Mouse (Mus musculus): ENCODE results near the gene Cenpi. TPM values are rescaled to one million over a fixed set of nuclear protein-coding genes. Genes with fewer than 3 reads are reported as not detected.

Cenpi gene
- 24.4 and 30.9 TPM in 2 replicates for polyA plus RNA-seq (2015; fragmentation: Nextera tagmentation; extraction: Ambion mirVana)

DNA sequence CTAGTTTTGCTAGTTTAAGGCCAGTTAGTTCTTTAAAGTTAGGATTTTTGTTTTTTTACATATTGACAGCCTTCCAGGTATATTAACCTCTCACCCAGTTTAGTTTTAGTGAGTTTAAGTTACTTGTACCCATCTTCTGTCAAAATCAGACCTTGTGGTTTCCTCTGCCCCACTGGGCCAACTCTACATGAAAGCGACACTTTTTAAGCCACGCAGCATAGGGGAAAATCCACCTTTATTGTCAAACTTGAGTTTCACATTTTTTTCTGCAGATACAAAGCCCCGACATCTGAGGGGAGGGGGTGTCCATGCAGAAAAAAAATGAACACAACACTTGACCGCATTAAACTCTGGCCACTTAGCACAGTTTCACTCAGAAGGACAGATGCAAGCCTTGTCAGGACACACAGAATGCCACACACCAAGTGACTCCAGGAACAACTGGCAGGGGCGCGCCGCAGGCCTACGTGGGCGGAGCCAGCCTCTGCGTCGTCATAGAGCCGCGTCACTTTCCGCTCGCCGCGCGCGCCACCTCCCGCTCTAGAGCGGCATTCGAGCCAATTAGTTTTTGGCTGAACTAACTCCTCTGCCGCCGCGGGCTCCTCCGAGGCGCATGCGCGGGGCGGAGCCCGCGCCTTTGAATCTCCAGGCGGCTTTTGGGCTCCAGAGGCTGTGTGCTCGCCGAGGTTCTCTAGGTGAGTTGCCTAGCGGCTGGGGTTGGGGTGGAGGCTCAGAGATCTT, at the start of gene Cenpi:
Gene Cenpi (plus strand): TSS at position 551 of the 741 bp plus-strand sequence.
- peak; percentile 96 for ATAC-seq (ENCODE audit: low FRiP score, low TSS enrichment)
- Histone ChIP-seq H3K9me3 (ENCODE audit: low read length) (no peaks in the 10 kb centered on the region), H3K4me2 (replicated peaks; ENCODE audit: low read depth, low read length) (peak within 1 kb of the TSS; percentile 55), H3K36me3 (ENCODE audit: insufficient read depth, low read length) (no peaks in the 10 kb centered on the region), H3K4me1 (ENCODE audit: insufficient read depth, low read length) (peaks cover 3% of the 10 kb centered on the region; the same call in 1 of the 2 replicates), H3K27ac (ENCODE audit: low read length) (0 out of 2 replicates have a peak within 1 kb of the TSS, but pooled peaks have one; percentile 24), H3K4me3 (ENCODE audit: low read length) (peak within 1 kb of the TSS; percentile 54), H3K9ac (replicated peaks; ENCODE audit: low read length) (peak within 1 kb of the TSS; percentile 58), H3K27me3 (ENCODE audit: insufficient read depth, low read length) (no peaks in the 10 kb centered on the region; the same call in 1 of the 2 replicates)
- 23% methylated on average over 36 of the region's 36 CpGs for WGBS

DNA sequence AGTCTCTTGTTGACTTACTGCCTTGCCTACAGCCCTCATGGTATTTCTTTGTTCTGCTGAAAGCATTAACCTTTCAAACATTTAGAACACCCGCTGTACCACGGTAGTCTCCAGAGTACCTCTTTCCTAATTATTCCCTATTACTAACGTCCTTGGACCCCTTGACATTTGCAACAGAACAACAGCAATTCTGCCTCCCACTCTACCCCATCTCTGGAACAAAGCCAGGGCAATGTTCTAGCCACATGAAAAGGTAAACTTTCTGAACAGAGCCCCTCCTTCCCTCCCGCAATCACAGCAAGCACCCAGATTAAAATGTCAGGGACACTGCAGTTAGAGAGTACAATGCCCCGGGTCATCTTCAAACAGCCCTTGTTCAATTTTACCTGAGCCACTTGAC, 46.7 kb upstream of the Cenpi start:
- Histone ChIP-seq H3K4me3 (ENCODE audit: low read length) (no peak overlapping the region), H3K27me3 (ENCODE audit: insufficient read depth, low read length) (peaks cover 9% of the 10 kb centered on the region; the same call in 1 of the 2 replicates), H3K9me3 (ENCODE audit: low read length) (no peaks in the 10 kb centered on the region), H3K36me3 (ENCODE audit: insufficient read depth, low read length) (0 out of 2 replicates have a peak, but pooled peaks cover 13% of the 10 kb centered on the region), H3K9ac (replicated peaks; ENCODE audit: low read length) (no peak overlapping the region), H3K4me1 (ENCODE audit: insufficient read depth, low read length) (no peaks in the 10 kb centered on the region), H3K4me2 (replicated peaks; ENCODE audit: low read depth, low read length) (no peak overlapping the region), H3K27ac (ENCODE audit: low read length) (no peak overlapping the region)
- ATAC-seq (ENCODE audit: low FRiP score, low TSS enrichment) = no peak
- 68% methylated on average over 5 of the region's 5 CpGs for WGBS

DNA sequence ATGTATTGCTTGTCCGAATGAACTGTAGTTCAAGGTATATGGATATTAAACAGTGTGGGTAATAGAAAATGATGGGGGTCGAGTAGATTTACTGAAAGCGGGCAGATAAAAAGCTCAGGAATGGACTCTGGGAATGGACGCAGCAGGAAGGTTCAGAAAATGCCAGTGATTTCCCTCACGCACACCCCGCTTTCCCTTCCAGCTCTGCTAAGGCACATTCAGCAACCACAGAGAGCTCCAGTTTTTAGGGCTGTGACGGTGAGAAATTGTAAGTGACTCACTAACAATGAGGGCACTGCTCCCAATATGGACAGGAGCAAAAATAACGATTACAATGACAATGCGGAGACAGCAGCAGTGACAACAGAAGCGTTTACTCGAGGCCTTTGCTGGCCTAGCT, 45.8 kb upstream of the Cenpi start:
- no peaks in the 10 kb centered on the region for H3K9me3 ChIP-seq (ENCODE audit: low read length)
- H3K4me2 ChIP-seq (replicated peaks; ENCODE audit: low read depth, low read length) = no peak overlapping the region
- 0 out of 2 replicates have a peak, but pooled peaks cover 13% of the 10 kb centered on the region for H3K36me3 ChIP-seq (ENCODE audit: insufficient read depth, low read length)
- H3K4me1 ChIP-seq (ENCODE audit: insufficient read depth, low read length) = no peaks in the 10 kb centered on the region
- no peak overlapping the region for H3K4me3 ChIP-seq (ENCODE audit: low read length)
- peaks cover 9% of the 10 kb centered on the region; the same call in 1 of the 2 replicates for H3K27me3 ChIP-seq (ENCODE audit: insufficient read depth, low read length)
- no peak overlapping the region for H3K9ac ChIP-seq (replicated peaks; ENCODE audit: low read length)
- 78% methylated on average over 11 of the region's 11 CpGs for WGBS
- H3K27ac ChIP-seq (ENCODE audit: low read length) = no peak overlapping the region
- no peak for ATAC-seq (ENCODE audit: low FRiP score, low TSS enrichment)

DNA sequence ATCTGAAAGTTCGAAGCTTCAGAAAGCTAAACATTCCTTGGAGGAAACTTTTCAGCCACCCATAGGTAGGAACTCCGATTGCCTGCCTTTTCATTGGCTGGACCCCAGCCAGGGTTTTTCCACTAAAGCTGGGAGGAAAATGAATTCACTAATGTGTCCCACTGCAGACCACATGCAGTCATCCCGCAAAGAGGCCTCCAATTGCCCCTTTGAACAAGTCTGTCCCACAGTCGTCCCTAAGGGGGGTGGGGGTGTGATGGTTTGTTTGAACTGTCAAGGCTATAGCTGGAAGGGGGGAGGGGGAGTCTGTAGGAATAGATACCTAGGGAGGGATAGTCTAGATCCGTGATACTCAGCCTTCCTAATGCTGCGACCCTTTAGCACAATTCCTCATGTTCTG, 32.2 kb upstream of the Cenpi start:
- ATAC-seq (ENCODE audit: low FRiP score, low TSS enrichment) = peak; percentile 43; the same call in 1 of the 2 replicates
- 25% methylated on average over 6 of the region's 6 CpGs for WGBS

DNA sequence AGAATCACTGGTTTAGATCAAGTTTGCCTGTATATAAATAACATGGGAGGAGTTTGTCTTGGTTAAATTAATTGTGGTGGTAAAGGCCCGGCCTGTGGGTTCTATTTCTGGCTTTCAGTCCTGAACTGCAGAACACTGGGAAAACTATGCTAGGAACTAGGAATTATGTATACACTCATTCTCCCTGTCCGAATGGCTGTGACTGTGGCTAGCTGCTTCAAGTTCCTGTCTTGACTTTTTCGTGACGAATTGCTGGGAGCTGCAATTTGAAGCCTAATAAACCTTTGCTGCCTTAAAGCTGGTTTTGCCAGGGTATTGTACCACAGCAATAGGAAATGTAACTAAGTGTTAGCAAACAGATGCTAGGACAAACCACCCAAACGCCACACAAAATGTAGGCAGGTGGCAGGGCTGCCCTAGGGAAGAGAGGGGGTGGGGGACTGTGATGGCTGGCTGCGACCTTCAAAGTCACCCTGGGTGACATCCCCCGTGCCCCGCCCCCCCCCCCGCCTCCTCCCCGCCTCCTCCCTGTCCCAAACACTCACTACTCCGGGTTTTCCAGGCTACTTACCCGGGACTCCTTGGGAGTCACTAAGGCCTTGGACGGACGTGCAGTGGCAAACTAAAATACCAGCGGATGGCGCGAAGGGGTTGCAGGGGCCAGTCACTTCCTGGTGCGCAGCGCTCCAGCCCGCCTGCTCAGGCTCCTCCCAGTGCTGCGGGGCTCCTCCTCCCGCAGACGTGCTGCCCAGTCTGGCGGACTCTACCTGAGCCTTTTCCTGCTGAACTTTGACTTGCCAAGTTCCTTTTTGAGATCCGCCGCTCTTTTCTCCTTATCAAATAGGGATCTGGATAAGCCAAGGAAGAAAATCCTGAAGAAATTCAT, 31.4 kb upstream of the Cenpi start, which contains the start of gene Trmt2b:
Gene Trmt2b (minus strand): TSS at position 710 of the 886 bp plus-strand sequence.
- ATAC-seq (ENCODE audit: low FRiP score, low TSS enrichment) = peak; percentile 96
- Histone ChIP-seq H3K27me3 (ENCODE audit: insufficient read depth, low read length) (no peaks in the 10 kb centered on the region; the same call in 1 of the 2 replicates), H3K4me3 (ENCODE audit: low read length) (peak within 1 kb of the TSS; percentile 49), H3K36me3 (ENCODE audit: insufficient read depth, low read length) (no peaks in the 10 kb centered on the region), H3K4me1 (ENCODE audit: insufficient read depth, low read length) (0 out of 2 replicates have a peak, but pooled peaks cover 2% of the 10 kb centered on the region), H3K9ac (replicated peaks; ENCODE audit: low read length) (peak within 1 kb of the TSS; percentile 48), H3K27ac (ENCODE audit: low read length) (peak within 1 kb of the TSS; percentile 85), H3K4me2 (replicated peaks; ENCODE audit: low read depth, low read length) (peak within 1 kb of the TSS; percentile 51), H3K9me3 (ENCODE audit: low read length) (no peaks in the 10 kb centered on the region)
- WGBS = 19% methylated on average over 23 of the region's 26 CpGs

More for the DNA sequence above, 32.2 kb upstream of the Cenpi start:
- H3K4me3 ChIP-seq (ENCODE audit: low read length) = peak overlapping the region; percentile 49; the same call in 1 of the 2 replicates
- H3K36me3 ChIP-seq (ENCODE audit: insufficient read depth, low read length) = no peaks in the 10 kb centered on the region
- 0 out of 2 replicates have a peak, but pooled peaks cover 2% of the 10 kb centered on the region for H3K4me1 ChIP-seq (ENCODE audit: insufficient read depth, low read length)
- H3K27me3 ChIP-seq (ENCODE audit: insufficient read depth, low read length) = no peaks in the 10 kb centered on the region; the same call in 1 of the 2 replicates
- H3K4me2 ChIP-seq (replicated peaks; ENCODE audit: low read depth, low read length) = peak overlapping the region; percentile 51
- peak overlapping the region; percentile 85 for H3K27ac ChIP-seq (ENCODE audit: low read length)
- H3K9ac ChIP-seq (replicated peaks; ENCODE audit: low read length) = peak overlapping the region; percentile 38; the same call in 1 of the 2 replicates
- H3K9me3 ChIP-seq (ENCODE audit: low read length) = no peaks in the 10 kb centered on the region

DNA sequence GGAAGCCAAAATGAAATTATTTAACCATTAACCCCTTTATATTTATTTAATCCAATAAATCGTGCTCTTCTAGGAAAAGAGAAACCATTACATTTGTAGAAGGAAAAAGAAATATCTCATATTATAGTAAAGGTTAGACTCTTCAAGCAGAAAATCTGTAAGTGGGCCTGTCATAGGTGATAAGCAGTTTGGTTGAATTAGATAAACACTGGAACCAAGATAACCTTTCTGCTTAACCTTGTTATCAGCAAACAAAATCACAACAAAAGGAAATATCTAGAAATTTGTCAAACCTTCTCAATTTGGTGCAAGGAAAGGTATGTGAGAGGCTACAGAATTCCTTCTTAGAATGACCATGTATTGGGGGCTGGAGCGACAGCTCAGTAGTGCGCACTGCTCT, 27.4 kb upstream of the Cenpi start:
- 89% methylated on average over 3 of the region's 3 CpGs for WGBS
- no peaks in the 10 kb centered on the region; the same call in 1 of the 2 replicates for H3K27me3 ChIP-seq (ENCODE audit: insufficient read depth, low read length)
- no peak for ATAC-seq (ENCODE audit: low FRiP score, low TSS enrichment)
- no peak overlapping the region for H3K27ac ChIP-seq (ENCODE audit: low read length)
- H3K4me2 ChIP-seq (replicated peaks; ENCODE audit: low read depth, low read length) = no peak overlapping the region
- 0 out of 2 replicates have a peak, but pooled peaks cover under 1% of the 10 kb centered on the region for H3K4me1 ChIP-seq (ENCODE audit: insufficient read depth, low read length)
- H3K4me3 ChIP-seq (ENCODE audit: low read length) = no peak overlapping the region
- H3K36me3 ChIP-seq (ENCODE audit: insufficient read depth, low read length) = no peaks in the 10 kb centered on the region
- no peak overlapping the region for H3K9ac ChIP-seq (replicated peaks; ENCODE audit: low read length)
- no peaks in the 10 kb centered on the region for H3K9me3 ChIP-seq (ENCODE audit: low read length)

DNA sequence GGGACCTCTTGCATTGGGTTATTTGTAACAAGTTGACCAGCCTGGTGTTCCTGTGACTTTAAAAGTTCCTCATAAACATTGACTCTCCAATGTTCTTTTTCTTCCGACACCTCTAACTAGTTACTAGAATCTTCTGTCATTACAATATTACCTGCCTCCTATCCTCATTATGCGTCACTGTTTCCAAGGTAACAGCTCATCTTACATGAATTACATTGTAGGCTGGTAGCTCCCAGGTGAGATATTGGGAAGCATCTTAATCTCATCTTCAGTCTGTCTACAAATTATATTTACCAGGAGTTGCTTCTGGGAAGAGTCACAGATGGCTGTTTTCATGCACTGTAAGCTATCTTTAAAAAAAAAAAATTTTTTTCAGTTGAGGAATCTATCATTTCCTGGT, 22.8 kb upstream of the Cenpi start:
- no peaks in the 10 kb centered on the region for H3K27me3 ChIP-seq (ENCODE audit: insufficient read depth, low read length)
- WGBS = 83% methylated on average over 2 of the region's 2 CpGs
- H3K9ac ChIP-seq (replicated peaks; ENCODE audit: low read length) = no peak overlapping the region
- no peaks in the 10 kb centered on the region for H3K4me1 ChIP-seq (ENCODE audit: insufficient read depth, low read length)
- no peaks in the 10 kb centered on the region for H3K9me3 ChIP-seq (ENCODE audit: low read length)
- no peak for ATAC-seq (ENCODE audit: low FRiP score, low TSS enrichment)
- no peak overlapping the region for H3K4me3 ChIP-seq (ENCODE audit: low read length)
- no peaks in the 10 kb centered on the region for H3K36me3 ChIP-seq (ENCODE audit: insufficient read depth, low read length)
- H3K4me2 ChIP-seq (replicated peaks; ENCODE audit: low read depth, low read length) = no peak overlapping the region
- no peak overlapping the region for H3K27ac ChIP-seq (ENCODE audit: low read length)

DNA sequence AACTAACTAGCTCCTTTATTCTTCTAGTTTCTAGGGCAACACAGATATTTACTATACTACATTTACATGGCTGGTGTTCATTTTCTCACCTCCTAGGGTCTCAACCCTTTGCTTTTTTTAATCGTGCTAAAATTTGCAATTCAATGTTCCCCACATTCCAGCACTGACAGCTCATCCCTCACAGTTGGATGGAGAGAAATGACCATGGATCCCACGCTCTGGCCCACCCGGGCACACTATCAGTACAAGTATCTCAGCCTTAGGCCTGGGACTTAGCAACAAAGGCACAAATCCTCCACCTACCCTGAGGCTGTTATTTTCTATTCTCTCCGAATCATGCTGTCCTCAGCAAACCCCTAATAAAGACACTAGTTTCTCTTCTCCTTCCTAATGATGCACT, 22.1 kb upstream of the Cenpi start:
- no peaks in the 10 kb centered on the region for H3K27me3 ChIP-seq (ENCODE audit: insufficient read depth, low read length)
- no peaks in the 10 kb centered on the region for H3K9me3 ChIP-seq (ENCODE audit: low read length)
- no peak overlapping the region for H3K27ac ChIP-seq (ENCODE audit: low read length)
- no peaks in the 10 kb centered on the region for H3K4me1 ChIP-seq (ENCODE audit: insufficient read depth, low read length)
- no peak overlapping the region for H3K4me3 ChIP-seq (ENCODE audit: low read length)
- WGBS = 64% methylated on average over 4 of the region's 4 CpGs
- no peak overlapping the region for H3K9ac ChIP-seq (replicated peaks; ENCODE audit: low read length)
- no peak for ATAC-seq (ENCODE audit: low FRiP score, low TSS enrichment)
- no peak overlapping the region for H3K4me2 ChIP-seq (replicated peaks; ENCODE audit: low read depth, low read length)
- no peaks in the 10 kb centered on the region for H3K36me3 ChIP-seq (ENCODE audit: insufficient read depth, low read length)

DNA sequence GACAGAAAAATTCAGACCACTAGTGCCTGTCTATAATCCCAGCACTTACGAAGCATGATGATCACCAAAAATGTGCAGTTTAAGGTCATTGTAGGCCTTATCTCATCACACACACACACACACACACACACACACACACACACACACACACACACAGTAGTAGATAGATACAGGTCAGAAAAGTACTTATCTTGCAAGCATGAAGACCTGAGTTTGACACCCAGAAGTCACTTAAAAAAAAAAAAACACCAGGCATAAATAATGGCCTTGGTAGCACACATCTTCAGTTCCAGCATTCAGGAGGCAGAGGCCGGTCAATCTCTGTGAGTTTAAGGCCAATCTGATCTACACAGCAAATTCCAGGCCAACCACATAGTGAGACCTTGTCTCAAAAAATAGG, 20.6 kb upstream of the Cenpi start:
- Histone ChIP-seq H3K4me1 (ENCODE audit: insufficient read depth, low read length) (no peaks in the 10 kb centered on the region), H3K4me2 (replicated peaks; ENCODE audit: low read depth, low read length) (no peak overlapping the region), H3K27me3 (ENCODE audit: insufficient read depth, low read length) (peaks cover 2% of the 10 kb centered on the region; the same call in 1 of the 2 replicates), H3K9me3 (ENCODE audit: low read length) (no peaks in the 10 kb centered on the region), H3K4me3 (ENCODE audit: low read length) (no peak overlapping the region), H3K9ac (replicated peaks; ENCODE audit: low read length) (no peak overlapping the region), H3K27ac (ENCODE audit: low read length) (no peak overlapping the region), H3K36me3 (ENCODE audit: insufficient read depth, low read length) (no peaks in the 10 kb centered on the region)
- WGBS = 94% methylated on average over 2 of the region's 2 CpGs
- ATAC-seq (ENCODE audit: low FRiP score, low TSS enrichment) = no peak
